Mouse (Mus musculus): ENCODE measurements around the gene Xk.
"Not testable (repeated sequence)": the region's sequence is repeated elsewhere in the genome, so short reads cannot be mapped to it uniquely, and the experiment has no call there.

Gene Xk

GRCm38 (mm10) chrX:9272460-9273361, at the start of gene Xk:
Gene Xk (plus strand): TSS chrX:9272756.
- peak; percentile 56 for DNase-seq

DNA sequence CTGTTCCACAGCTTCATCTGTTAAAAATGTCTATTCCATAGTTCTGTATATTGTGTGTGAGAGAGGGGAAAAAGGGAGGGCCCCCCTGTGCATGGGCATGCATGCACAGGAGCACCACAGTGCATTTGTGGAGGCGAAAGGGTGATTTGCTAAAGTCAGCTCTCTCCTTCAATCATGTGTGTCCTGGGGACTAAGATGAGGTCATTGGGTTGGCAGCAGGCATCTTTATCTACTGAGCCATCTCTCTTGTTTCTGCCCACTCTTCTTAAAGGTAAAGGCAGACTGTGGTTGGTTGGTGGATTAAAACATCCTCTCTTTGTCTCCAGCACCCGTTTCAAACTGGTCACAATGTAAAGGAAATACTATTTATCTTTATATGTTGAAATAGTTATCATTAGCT, 45.5 kb upstream of the Xk start:
- no peak for DNase-seq

DNA sequence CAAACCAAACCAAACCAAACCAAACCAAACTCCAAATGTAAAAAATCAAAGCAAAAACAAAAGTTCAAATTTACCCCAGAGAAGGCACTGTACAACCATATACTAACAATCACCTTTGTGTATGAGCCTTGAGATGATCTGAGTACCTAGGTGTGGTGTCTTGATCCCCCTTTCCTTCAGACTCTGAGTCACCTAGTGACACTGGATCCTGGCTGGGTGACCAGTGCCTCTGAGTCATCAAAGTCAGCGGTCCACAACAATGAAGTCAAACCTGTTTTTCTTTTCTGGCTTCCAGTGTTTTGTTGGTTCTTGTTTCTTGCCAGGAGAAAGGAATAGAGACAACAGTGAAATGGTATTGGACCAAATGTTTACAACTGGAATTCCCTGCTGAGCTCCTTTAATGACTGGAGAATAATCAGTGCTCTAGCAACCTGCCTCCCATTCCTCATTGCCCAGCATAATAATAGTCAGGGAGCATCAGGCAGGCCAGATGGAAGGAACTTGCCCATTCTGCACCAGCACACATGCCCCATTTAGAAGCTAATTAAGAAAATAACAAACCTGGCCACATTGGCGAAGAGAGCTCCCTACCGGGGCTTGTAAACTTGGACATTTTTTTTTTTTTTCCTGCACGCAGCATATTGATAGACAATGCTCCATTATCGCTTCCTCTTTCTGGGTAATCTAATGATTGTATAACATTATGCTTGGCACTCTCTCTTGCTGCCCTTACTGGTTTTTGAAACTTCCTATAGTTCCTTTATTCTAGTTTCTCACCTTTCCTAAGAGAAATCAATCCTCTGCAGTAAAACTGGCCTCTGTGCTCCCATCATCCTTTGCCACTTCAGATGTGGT, 31.6 kb upstream of the Xk start:
- DNase-seq: no peak

DNA sequence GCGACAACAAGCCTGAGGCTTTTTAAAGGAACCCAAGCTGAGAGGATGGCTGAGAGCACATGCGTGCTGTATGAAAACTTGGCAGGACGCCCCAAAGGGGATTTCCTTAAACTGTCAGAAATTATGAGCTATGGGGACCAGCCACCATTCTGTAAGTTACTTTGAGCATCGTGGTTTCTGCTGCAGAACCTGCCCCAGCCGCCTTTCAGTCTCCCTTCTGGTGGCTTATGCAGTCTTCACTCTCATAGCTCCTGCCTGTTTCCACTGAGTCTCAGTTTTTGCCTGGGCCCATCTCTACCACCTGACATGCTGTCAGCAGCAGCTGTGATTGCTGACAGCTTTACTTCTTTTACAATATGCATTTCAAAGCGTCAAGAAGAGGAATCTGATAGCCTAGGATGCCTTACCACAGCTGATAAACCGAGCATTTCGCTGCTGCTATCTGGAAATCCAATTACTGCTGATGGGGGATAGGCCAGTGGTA, 29.1 kb upstream of the Xk start:
- DNase-seq: peak; percentile 45

DNA sequence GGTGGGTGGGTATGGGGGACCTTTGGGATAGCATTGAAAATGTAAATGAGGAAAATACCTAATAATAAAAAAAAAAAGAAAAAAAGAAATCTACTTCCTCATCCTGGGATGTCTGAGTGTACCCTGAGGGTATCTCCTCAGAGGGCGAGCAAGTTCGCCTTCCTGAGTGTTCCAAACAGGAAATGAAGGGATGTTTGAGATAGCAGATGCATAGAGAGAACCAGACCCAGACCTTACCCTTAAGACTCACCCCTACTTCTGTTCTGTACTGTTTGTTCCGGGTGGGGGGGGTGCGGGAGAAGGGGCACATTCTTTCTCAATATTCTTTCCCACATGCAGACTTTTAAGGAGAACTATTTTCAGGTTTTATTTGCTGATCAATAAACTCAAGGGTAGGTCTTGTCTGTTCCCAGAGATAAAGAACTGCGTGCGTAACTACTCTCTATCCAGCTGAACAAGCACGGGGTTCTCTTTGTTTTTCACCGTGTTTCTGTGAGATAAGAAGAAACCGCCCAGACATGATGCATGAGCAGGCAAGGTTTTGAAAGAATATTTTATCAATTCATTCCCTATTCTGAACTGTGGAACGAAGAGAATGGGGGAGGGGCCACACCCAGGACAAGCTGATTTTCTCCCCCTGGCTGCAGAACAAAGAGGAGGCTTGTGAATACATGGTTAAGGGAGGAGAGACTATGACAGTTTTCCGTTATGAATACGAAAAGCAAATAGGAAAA, 27.8 kb upstream of the Xk start:
- no peak for DNase-seq

- no peak for DNase-seq
Observed at GRCm38 (mm10) chrX:9248911-9249310, 23.6 kb upstream of the Xk start.

DNA sequence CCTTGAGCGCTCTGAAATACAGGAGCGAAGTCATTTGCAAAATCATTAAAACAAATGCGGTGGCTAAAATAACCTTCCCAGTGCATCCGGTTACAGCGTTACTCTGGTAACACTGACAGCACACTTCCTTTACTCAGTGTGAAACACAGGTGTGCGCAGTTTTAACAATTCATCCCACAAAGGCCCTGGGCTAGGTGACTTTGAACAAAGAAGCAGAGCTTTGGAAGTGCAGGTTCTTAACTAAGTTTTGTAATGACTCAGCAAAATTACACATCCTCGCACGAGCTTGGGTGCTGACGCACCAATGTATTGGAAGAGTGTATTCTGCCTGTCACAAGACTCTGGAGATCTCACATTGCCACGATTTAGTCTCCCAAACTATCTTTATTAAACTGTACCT, 18.6 kb upstream of the Xk start:
- DNase-seq: no peak

DNA sequence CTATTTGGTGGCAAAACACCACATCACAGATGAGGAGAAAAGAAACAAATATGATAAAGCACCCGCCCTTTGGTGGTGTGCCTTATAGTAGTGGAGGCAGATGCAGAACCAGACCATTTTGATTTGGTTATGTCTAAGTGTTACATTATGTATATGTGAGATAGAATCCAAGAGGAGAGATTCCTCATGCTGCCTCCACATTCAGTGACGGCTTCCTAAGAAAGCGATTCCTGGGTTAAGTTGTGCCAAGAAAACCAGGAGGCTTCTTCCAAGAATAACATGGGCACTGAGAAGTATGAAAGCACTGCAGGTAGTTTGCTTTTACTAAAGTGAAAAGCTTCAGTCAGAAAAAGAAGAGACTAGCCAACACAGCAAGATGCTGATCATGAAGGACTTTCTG, 17.7 kb upstream of the Xk start:
- no peak for DNase-seq

- DNase-seq: no peak
Observed at GRCm38 (mm10) chrX:9256766-9257165, 15.8 kb upstream of the Xk start, which contains the start of gene Gm14862. Gene Gm14862 (minus strand): TSS chrX:9256899.

DNA sequence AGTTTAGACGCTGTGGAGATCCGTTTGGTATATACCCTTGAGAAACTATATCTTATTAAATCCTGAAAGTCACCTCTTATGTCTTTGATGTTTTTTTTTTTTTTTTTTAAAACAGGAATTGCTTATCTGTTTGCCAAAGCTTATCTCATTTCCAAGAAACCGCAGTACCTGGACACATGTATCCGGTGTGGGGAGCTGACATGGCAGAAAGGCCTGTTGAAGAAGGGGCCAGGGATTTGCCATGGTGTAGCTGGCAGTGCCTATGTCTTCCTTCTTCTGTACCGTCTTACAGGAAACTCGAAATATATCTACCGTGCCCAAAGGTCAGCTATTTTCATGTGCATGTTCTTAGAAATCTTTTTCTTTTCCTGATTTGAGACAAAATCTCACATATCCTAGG, 14.7 kb upstream of the Xk start:
- no peak for DNase-seq

DNA sequence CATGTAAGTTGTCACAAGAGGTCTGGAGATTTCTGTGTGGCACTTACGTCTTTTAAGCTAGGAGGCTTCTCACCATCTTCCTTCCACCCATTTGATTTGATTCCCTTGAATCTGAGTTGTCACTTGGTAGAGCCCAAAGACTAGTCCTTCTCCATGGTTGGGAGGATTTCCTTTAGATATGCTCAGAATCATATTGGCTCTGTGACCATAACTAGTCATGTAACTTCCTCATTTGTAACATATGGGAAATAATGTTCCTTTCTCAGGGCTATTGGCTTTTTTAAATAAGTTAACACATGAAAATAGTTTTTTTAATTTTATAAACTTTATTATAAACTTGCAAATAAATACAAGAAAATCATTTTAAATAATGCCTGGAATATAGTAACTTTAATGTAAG, 13.3 kb upstream of the Xk start:
- no peak for DNase-seq

- no peak for DNase-seq
Observed at GRCm38 (mm10) chrX:9271112-9271511, 1.4 kb upstream of the Xk start.

GRCm38 (mm10) chrX:9271947-9272459, 553 bp upstream of the Xk start:
- DNase-seq: no peak

- DNase-seq: no peak
Observed at GRCm38 (mm10) chrX:9273377-9274002, 934 bp downstream of the Xk start.

- DNase-seq: no peak
Observed at GRCm38 (mm10) chrX:9274321-9274720, 1.8 kb downstream of the Xk start.

GRCm38 (mm10) chrX:9283464-9283863, 10.9 kb downstream of the Xk start, which contains the start of gene H2al1m:
Gene H2al1m (plus strand): TSS chrX:9283764.
- not testable (repeated sequence) for DNase-seq

- DNase-seq: not testable (repeated sequence)
Observed at GRCm38 (mm10) chrX:9293140-9293829, 20.7 kb downstream of the Xk start.

GRCm38 (mm10) chrX:9298413-9298864, 25.9 kb downstream of the Xk start:
- no peak for DNase-seq

GRCm38 (mm10) chrX:9302791-9303190, 30.2 kb downstream of the Xk start:
- no peak for DNase-seq

GRCm38 (mm10) chrX:9303455-9303854, 30.9 kb downstream of the Xk start:
- no peak for DNase-seq

- DNase-seq: not testable (repeated sequence)
Observed at GRCm38 (mm10) chrX:9316457-9316856, 43.9 kb downstream of the Xk start.

Data from kidney, postnatal 14 days (tissue).